Mouse (Mus musculus): ENCODE data around the gene Nek2. TPM values are rescaled to one million over a fixed set of nuclear protein-coding genes. Genes with fewer than 3 reads are reported as not detected.
A peak's percentile ranks its signal among the peaks of the same experiment; 100 is the strongest.

Gene Nek2
- polyA plus RNA-seq, 2 experiments: 14.4 to 28.8 TPM

- H3K27ac ChIP-seq: no peak overlapping the region
- H3K9me3 ChIP-seq (ENCODE audit: control insufficient read depth, low read length): no peaks in the 10 kb centered on the region
- H3K9ac ChIP-seq (replicated peaks): no peak overlapping the region
- no peak for ATAC-seq (ENCODE audit: insufficient read depth)
- H3K36me3 ChIP-seq (replicated peaks; ENCODE audit: control insufficient read depth, insufficient read depth, low read depth): no peaks in the 10 kb centered on the region
- H3K4me2 ChIP-seq (ENCODE audit: low read depth): no peak overlapping the region
- H3K4me1 ChIP-seq (replicated peaks; ENCODE audit: control insufficient read depth in 2 of 2, insufficient read depth in 2 of 2, low read length in 1 of 2): no peaks in the 10 kb centered on the region
- WGBS (ENCODE audit: insufficient replicate concordance): 79% methylated on average over 4 of the region's 4 CpGs
- peak; percentile 54 for TF ChIP-seq CTCF (IDR thresholded peaks at IDR 0.05; ENCODE audit: low read depth)
- TF ChIP-seq EP300 (IDR thresholded peaks at IDR 0.05; ENCODE audit: low read depth): no peak
- no peaks in the 10 kb centered on the region for H3K27me3 ChIP-seq (ENCODE audit: control insufficient read depth, insufficient read depth, low read length)
- no peak for DNase-seq (ENCODE audit: low read depth in 3 of 3, low spot score in 3 of 3)
- no peak overlapping the region for H3K4me3 ChIP-seq (ENCODE audit: insufficient read depth in 1 of 2, low read depth in 2 of 2, low read length in 2 of 2)
Observed at GRCm38 (mm10) chr1:191806740-191807139, 14.5 kb upstream of the Nek2 start.

- Histone ChIP-seq H3K27me3 (ENCODE audit: control insufficient read depth, insufficient read depth, low read length) (no peaks in the 10 kb centered on the region), H3K4me2 (ENCODE audit: low read depth) (no peak overlapping the region), H3K4me3 (ENCODE audit: insufficient read depth in 1 of 2, low read depth in 2 of 2, low read length in 2 of 2) (no peak overlapping the region), H3K9me3 (ENCODE audit: control insufficient read depth, low read length) (no peaks in the 10 kb centered on the region), H3K27ac (no peak overlapping the region), H3K36me3 (replicated peaks; ENCODE audit: control insufficient read depth, insufficient read depth, low read depth) (no peaks in the 10 kb centered on the region), H3K4me1 (replicated peaks; ENCODE audit: control insufficient read depth in 2 of 2, insufficient read depth in 2 of 2, low read length in 1 of 2) (no peaks in the 10 kb centered on the region), H3K9ac (replicated peaks) (no peak overlapping the region)
- DNase-seq (ENCODE audit: low read depth in 3 of 3, low spot score in 3 of 3) (no peak), ATAC-seq (ENCODE audit: insufficient read depth) (no peak)
- no peak for TF ChIP-seq CTCF (IDR thresholded peaks at IDR 0.05; ENCODE audit: low read depth)
- no peak for TF ChIP-seq EP300 (IDR thresholded peaks at IDR 0.05; ENCODE audit: low read depth)
- 61% methylated on average over 7 of the region's 7 CpGs for WGBS (ENCODE audit: insufficient replicate concordance)
Observed at GRCm38 (mm10) chr1:191807979-191808378, 13.3 kb upstream of the Nek2 start.

- Histone ChIP-seq H3K27me3 (ENCODE audit: control insufficient read depth, insufficient read depth, low read length) (no peaks in the 10 kb centered on the region), H3K4me2 (ENCODE audit: low read depth) (no peak overlapping the region), H3K27ac (no peak overlapping the region), H3K36me3 (replicated peaks; ENCODE audit: control insufficient read depth, insufficient read depth, low read depth) (no peaks in the 10 kb centered on the region), H3K9me3 (ENCODE audit: control insufficient read depth, low read length) (no peaks in the 10 kb centered on the region), H3K4me1 (replicated peaks; ENCODE audit: control insufficient read depth in 2 of 2, insufficient read depth in 2 of 2, low read length in 1 of 2) (no peaks in the 10 kb centered on the region), H3K4me3 (ENCODE audit: insufficient read depth in 1 of 2, low read depth in 2 of 2, low read length in 2 of 2) (no peak overlapping the region), H3K9ac (replicated peaks) (no peak overlapping the region)
- DNase-seq (ENCODE audit: low read depth in 3 of 3, low spot score in 3 of 3) (no peak), ATAC-seq (ENCODE audit: insufficient read depth) (no peak)
- TF ChIP-seq CTCF (IDR thresholded peaks at IDR 0.05; ENCODE audit: low read depth) (no peak), EP300 (IDR thresholded peaks at IDR 0.05; ENCODE audit: low read depth) (no peak)
- WGBS (ENCODE audit: insufficient replicate concordance): 72% methylated on average over 12 of the region's 12 CpGs
Observed at GRCm38 (mm10) chr1:191808688-191809223, 12.5 kb upstream of the Nek2 start.

- H3K9ac ChIP-seq (replicated peaks): no peak overlapping the region
- no peaks in the 10 kb centered on the region for H3K36me3 ChIP-seq (replicated peaks; ENCODE audit: control insufficient read depth, insufficient read depth, low read depth)
- H3K4me3 ChIP-seq (ENCODE audit: insufficient read depth in 1 of 2, low read depth in 2 of 2, low read length in 2 of 2): no peak overlapping the region
- DNase-seq (ENCODE audit: low read depth in 3 of 3, low spot score in 3 of 3): no peak
- no peak overlapping the region for H3K4me2 ChIP-seq (ENCODE audit: low read depth)
- no peaks in the 10 kb centered on the region for H3K27me3 ChIP-seq (ENCODE audit: control insufficient read depth, insufficient read depth, low read length)
- WGBS (ENCODE audit: insufficient replicate concordance): 82% methylated on average over 12 of the region's 12 CpGs
- H3K27ac ChIP-seq: no peak overlapping the region
- no peak for TF ChIP-seq CTCF (IDR thresholded peaks at IDR 0.05; ENCODE audit: low read depth)
- no peak for TF ChIP-seq EP300 (IDR thresholded peaks at IDR 0.05; ENCODE audit: low read depth)
- no peak for ATAC-seq (ENCODE audit: insufficient read depth)
- H3K9me3 ChIP-seq (ENCODE audit: control insufficient read depth, low read length): no peaks in the 10 kb centered on the region
- H3K4me1 ChIP-seq (replicated peaks; ENCODE audit: control insufficient read depth in 2 of 2, insufficient read depth in 2 of 2, low read length in 1 of 2): no peaks in the 10 kb centered on the region
Observed at GRCm38 (mm10) chr1:191811774-191812173, 9.5 kb upstream of the Nek2 start.

GRCm38 (mm10) chr1:191812949-191813691, 8.1 kb upstream of the Nek2 start:
- ATAC-seq (ENCODE audit: insufficient read depth): no peak
- no peak for DNase-seq (ENCODE audit: low read depth in 3 of 3, low spot score in 3 of 3)
- Histone ChIP-seq H3K9ac (replicated peaks) (no peak overlapping the region), H3K4me2 (ENCODE audit: low read depth) (no peak overlapping the region), H3K9me3 (ENCODE audit: control insufficient read depth, low read length) (no peaks in the 10 kb centered on the region), H3K27me3 (ENCODE audit: control insufficient read depth, insufficient read depth, low read length) (no peaks in the 10 kb centered on the region), H3K4me3 (ENCODE audit: insufficient read depth in 1 of 2, low read depth in 2 of 2, low read length in 2 of 2) (no peak overlapping the region), H3K36me3 (replicated peaks; ENCODE audit: control insufficient read depth, insufficient read depth, low read depth) (no peaks in the 10 kb centered on the region), H3K4me1 (replicated peaks; ENCODE audit: control insufficient read depth in 2 of 2, insufficient read depth in 2 of 2, low read length in 1 of 2) (no peaks in the 10 kb centered on the region), H3K27ac (no peak overlapping the region)
- TF ChIP-seq CTCF (IDR thresholded peaks at IDR 0.05; ENCODE audit: low read depth) (no peak), EP300 (IDR thresholded peaks at IDR 0.05; ENCODE audit: low read depth) (no peak)
- 49% methylated on average over 13 of the region's 13 CpGs for WGBS (ENCODE audit: insufficient replicate concordance)
